ENCODE assay signal across 7 mouse cellular contexts in genomic region chr1:86491533-86492094, GRCm38 (mm10). TPM values are rescaled to one million over a fixed set of nuclear protein-coding genes. Genes with fewer than 3 reads are reported as not detected.
DNase-seq lines count a peak whose midpoint lies in the region; ATAC-seq and TF ChIP-seq lines count a peak whose summit lies in the region.

No protein-coding gene starts in this region.

- H3K9ac ChIP-seq in CH12.LX (ENCODE audit: insufficient read depth, low read depth) = peak overlapping the region; percentile 20; the same call in 1 of the 2 replicates
- H3K9ac ChIP-seq in intestine, embryonic 15.5 days = peak overlapping the region; percentile 3

- no peak for TF ChIP-seq CTCF in CH12.LX (conservative IDR thresholded peaks at IDR 0.05 in 1 of 2, IDR thresholded peaks at IDR 0.05 in 1 of 2; ENCODE audit: low read depth in 2 of 2, low read length in 2 of 2)
- no peak for TF ChIP-seq CTCF in bone marrow macrophage, adult 2 months (IDR thresholded peaks at IDR 0.05; ENCODE audit: low read depth, low read length)

- no peaks in the 10 kb centered on the region for H3K36me3 ChIP-seq in CH12.LX (replicated peaks in 1 of 2; ENCODE audit: control insufficient read depth in 1 of 2, insufficient read depth in 1 of 2, low read length in 1 of 2)
- no peaks in the 10 kb centered on the region for H3K36me3 ChIP-seq in intestine, embryonic 15.5 days

- no peaks in the 10 kb centered on the region for H3K9me3 ChIP-seq in CH12.LX (replicated peaks; ENCODE audit: low read length)
- no peaks in the 10 kb centered on the region for H3K9me3 ChIP-seq in intestine, embryonic 15.5 days

- no peak for TF ChIP-seq RAD21 in CH12.LX (IDR thresholded peaks at IDR 0.05; ENCODE audit: low read depth, low read length)

- dilution Hi-C loops in CH12.LX (cut with MboI; ENCODE audit: extremely low pct_ligation_motif_present, extremely low pct_unique_long_range_greater_than_20kb, low sequenced_read_pairs) = no loop called here

- in situ Hi-C loops in CH12.LX (cut with MboI; ENCODE audit: low pct_ligation_motif_present, low pct_unique_long_range_greater_than_20kb, low sequenced_read_pairs) = loop anchor here (5.0 kb wide), 1 partner anchor 49 kb away; no protein-coding TSS in a partner anchor

- peak overlapping the region; percentile 7; the same call in 1 of the 2 replicates for H3K4me2 ChIP-seq in CH12.LX (ENCODE audit: insufficient read depth, low read depth, poor library complexity, severe bottlenecking)
- H3K4me2 ChIP-seq in intestine, embryonic 15.5 days (replicated peaks) = peak overlapping the region; percentile 21; the same call in 1 of the 2 replicates

- no peak overlapping the region for H3K4me3 ChIP-seq in CH12.LX (replicated peaks in 1 of 3; ENCODE audit: low read depth in 2 of 3, low read length in 2 of 3, poor library complexity in 1 of 3)
- no peak overlapping the region for H3K4me3 ChIP-seq in bone marrow macrophage, adult 2 months (ENCODE audit: insufficient read depth, low read length)
- no peak overlapping the region for H3K4me3 ChIP-seq in intestine, embryonic 15.5 days (replicated peaks)

- peak overlapping the region; percentile 37; the same call in 1 of the 2 replicates for H3K27ac ChIP-seq in CH12.LX (ENCODE audit: insufficient read depth, low read depth)
- H3K27ac ChIP-seq in bone marrow macrophage, adult 2 months (ENCODE audit: insufficient read depth, low read depth, low read length) = peak overlapping the region; percentile 65
- peak overlapping the region; percentile 92 for H3K27ac ChIP-seq in intestine, embryonic 15.5 days

- no peaks in the 10 kb centered on the region for H3K27me3 ChIP-seq in CH12.LX (replicated peaks)
- H3K27me3 ChIP-seq in intestine, embryonic 15.5 days (replicated peaks) = no peaks in the 10 kb centered on the region

- no peak for ATAC-seq in intestine, embryonic 15.5 days
- ATAC-seq in frontal cortex, adult (ENCODE audit: low TSS enrichment) = no peak

- TF ChIP-seq POLR2A in CH12.LX (IDR thresholded peaks at IDR 0.05; ENCODE audit: low read depth, low read length) = no peak
- no peak for TF ChIP-seq POLR2A in bone marrow macrophage, adult 2 months (IDR thresholded peaks at IDR 0.05; ENCODE audit: borderline replicate concordance, low read depth, low read length)

- TF ChIP-seq EP300 in CH12.LX (IDR thresholded peaks at IDR 0.05; ENCODE audit: low read length) = no peak

- no peak for DNase-seq in CH12.LX (ENCODE audit: extremely low read depth)
- peak; percentile 58 for DNase-seq in lung, postnatal 25 days (ENCODE audit: low spot score)
- no peak for DNase-seq in embryo, embryonic 10 days (ENCODE audit: low spot score)
- DNase-seq in adrenal gland, postnatal 14 days = no peak

- H3K4me1 ChIP-seq in CH12.LX (ENCODE audit: control insufficient read depth in 1 of 2, insufficient read depth in 2 of 2) = peaks cover 24 to 60% of the 10 kb centered on the region in 2 experiments
- H3K4me1 ChIP-seq in bone marrow macrophage, adult 2 months (ENCODE audit: control insufficient read depth, insufficient read depth, low read length) = peaks cover 32% of the 10 kb centered on the region
- H3K4me1 ChIP-seq in intestine, embryonic 15.5 days (replicated peaks) = peaks cover 26% of the 10 kb centered on the region

- H3K79me2 ChIP-seq in CH12.LX (replicated peaks; ENCODE audit: control insufficient read depth, extremely low read depth, insufficient read depth, poor library complexity, severe bottlenecking) = no peaks in the 10 kb centered on the region; the same call in 1 of the 2 replicates

- 28% methylated on average over 7 of the region's 7 CpGs for WGBS in intestine, embryonic 15.5 days

TF ChIP-seq in CH12.LX, 34 proteins besides CTCF, POLR2A, EP300 and RAD21:
- TF ChIP-seq TBP (conservative IDR thresholded peaks at IDR 0.05; ENCODE audit: low read depth, low read length) (no peak), UBTF (IDR thresholded peaks at IDR 0.05; ENCODE audit: low read depth, low read length) (no peak), BHLHE40 (IDR thresholded peaks at IDR 0.05; ENCODE audit: low read depth, low read length) (no peak), NELFE (IDR thresholded peaks at IDR 0.05; ENCODE audit: low read depth, low read length) (no peak), CHD2 (IDR thresholded peaks at IDR 0.05; ENCODE audit: low read length) (no peak), ZC3H11A (IDR thresholded peaks at IDR 0.05; ENCODE audit: low read depth, low read length) (no peak), POLR2AphosphoS2 (IDR thresholded peaks at IDR 0.05; ENCODE audit: low read depth, low read length) (no peak), JUND (conservative IDR thresholded peaks at IDR 0.05; ENCODE audit: low read depth, low read length) (no peak)
TF ChIP-seq in CH12.LX: peak in this region for 0.

RNA-seq across cellular contexts. Expression of gene Ptma, which starts 34.9 kb away (rescaled TPM):
- total RNA-seq in CH12.LX (2012; rRNA removed) (2,835 and 3,525 TPM in 2 replicates), CH12.LX (2014; rRNA removed) (5,060 and 5,084 TPM in 2 replicates)
- 4,957 and 5,324 TPM in 2 replicates for polyA plus RNA-seq in CH12.LX (2012; ENCODE audit: insufficient read length, low read depth)
- 1,364 and 1,417 TPM in 2 replicates for polyA plus RNA-seq in bone marrow macrophage, adult 2 months (2012; ENCODE audit: insufficient read depth, insufficient read length, missing spikeins)
- 2,151 and 2,475 TPM in 2 replicates for polyA plus RNA-seq in intestine, embryonic 15.5 days (2015; fragmentation: Nextera tagmentation; extraction: Ambion mirVana)
- 806 and 848 TPM in 2 replicates for total RNA-seq in adrenal gland, postnatal 14 days (2021)

Comparison
In these comparisons a context has a peak if more than half of its experiments do, and no peak if none do; other contexts are left out.
1. H3K27ac ChIP-seq: peak in every context shown above with its lines; median percentile 92 in intestine, embryonic 15.5 days; 65 in bone marrow macrophage, adult 2 months; 37 in CH12.LX.